Mouse (Mus musculus): ENCODE measurements around the gene Ly6g6f.
A peak's percentile ranks its signal among the peaks of the same experiment; 100 is the strongest.

Gene Ly6g6f

DNA sequence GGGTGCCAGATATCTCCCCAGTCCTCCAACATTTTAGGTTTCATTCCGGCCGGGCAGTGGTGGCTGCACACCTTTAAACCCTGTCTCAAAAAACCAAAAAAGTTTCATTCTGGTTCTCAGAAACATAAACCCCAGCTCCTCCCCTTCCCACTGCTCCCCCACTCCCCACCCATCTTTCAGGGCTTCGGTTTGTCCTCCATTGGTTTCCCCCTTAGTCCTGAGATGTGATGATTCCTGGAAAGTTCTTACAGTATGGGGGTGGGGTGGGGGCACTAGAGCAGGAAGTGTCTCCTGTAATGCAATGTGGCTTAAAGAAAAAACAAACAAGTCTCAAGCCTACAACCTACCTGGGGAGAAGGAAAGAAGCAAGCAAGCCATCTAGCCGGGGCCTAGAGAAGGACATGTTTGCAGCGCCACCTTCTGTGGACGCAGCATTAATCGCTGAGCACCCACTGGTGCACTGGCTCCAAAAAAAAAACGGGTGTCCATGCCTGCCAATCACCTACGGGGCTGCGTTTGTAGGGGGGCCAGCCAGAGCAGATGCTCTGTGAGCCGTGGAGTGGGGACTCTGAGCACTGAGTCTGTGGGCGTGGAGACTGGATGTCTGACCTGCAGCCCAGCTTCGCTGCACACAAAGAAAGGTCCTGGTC lies 20.5 kb upstream of the Ly6g6f start:
- DNase-seq = no peak

DNA sequence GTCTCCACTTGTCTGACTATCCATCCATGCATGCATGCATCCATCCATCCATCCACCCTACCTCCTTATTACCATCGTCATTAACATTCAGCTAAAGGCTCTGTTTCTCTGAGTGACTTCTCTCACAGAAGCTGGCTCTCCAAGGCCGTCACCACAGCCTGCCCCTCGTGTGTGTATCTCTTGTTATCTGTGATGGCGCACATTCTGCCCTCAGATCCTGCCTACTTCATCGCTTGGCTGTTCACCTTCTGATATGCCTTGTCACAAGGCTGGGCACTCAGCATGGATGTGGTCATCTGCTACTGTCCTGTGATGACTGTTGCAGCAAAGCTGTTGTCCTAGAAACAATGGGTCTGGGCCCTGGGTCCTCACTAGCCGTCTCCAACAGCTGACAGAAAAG lies 19.3 kb upstream of the Ly6g6f start:
- DNase-seq = no peak

DNA sequence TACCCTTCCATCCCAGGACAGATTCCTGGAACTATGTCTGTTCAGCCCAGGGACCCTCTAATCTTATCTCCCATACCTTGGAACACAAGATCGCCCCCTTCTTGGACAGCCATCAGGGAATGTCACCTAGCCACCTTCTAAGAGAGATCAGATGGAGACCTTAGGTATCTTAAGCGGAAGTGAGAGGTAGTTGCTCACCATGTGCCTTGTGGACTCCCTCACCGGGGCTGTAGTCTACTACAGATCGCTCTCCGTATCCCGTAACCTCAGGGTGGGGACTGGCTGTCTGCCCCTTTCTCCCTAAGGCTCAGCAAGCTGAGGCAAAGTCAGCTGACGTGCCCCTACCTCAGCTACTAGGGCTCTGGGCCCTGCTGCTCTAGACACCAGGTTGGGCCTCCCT lies 18.7 kb upstream of the Ly6g6f start:
- no peak for DNase-seq

- no peak for DNase-seq
Measured at GRCm38 (mm10) chr17:35103221-35103690, 17.8 kb upstream of the Ly6g6f start.

- no peak for DNase-seq
Measured at GRCm38 (mm10) chr17:35102299-35102698, 16.9 kb upstream of the Ly6g6f start.

DNA sequence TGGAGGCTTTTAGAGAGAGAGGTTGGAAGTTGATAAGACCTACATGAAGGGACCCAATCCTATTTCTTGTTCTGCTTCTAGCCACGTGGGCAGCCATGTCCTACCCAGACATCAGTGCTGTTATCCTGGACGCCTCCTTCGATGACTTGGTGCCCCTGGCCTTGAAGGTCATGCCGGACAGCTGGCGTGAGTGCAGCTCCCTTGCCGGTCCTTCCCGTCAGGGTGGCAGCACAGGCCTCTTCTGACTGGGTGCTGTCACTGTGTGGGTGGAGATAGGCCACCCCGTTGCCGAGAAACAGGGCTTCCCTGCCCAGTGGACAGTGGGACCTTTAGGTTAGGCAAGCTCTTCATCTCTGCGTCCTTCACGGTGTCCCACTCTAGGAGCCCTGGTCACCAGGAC lies 15.8 kb upstream of the Ly6g6f start:
- no peak for DNase-seq

GRCm38 (mm10) chr17:35100196-35100765 lies 14.9 kb upstream of the Ly6g6f start:
- no peak for DNase-seq

DNA sequence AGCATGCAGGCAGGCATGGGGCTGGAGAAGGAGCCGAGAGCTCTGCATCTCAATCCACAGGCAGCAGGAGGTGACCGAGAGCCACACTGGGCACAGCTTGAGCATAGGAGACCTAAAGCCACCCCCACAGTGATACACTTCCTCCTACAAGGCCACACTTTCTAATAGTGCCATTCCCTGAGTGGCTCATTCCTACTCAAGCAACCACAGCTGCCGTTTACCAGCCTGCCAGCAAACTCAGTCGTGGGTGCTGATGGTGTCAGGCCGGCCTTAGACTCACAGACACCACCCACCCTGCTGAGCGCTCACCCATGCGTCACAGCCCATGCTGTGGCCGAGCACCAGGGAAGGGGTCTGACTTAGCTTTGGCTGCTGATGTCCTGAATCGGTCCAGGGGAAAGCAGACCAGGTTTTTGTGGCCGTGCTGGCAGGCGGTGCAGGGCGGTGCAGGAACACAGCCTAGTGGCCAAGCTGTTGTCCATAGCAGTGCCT lies 11.8 kb upstream of the Ly6g6f start:
- peak; percentile 60 for DNase-seq

DNA sequence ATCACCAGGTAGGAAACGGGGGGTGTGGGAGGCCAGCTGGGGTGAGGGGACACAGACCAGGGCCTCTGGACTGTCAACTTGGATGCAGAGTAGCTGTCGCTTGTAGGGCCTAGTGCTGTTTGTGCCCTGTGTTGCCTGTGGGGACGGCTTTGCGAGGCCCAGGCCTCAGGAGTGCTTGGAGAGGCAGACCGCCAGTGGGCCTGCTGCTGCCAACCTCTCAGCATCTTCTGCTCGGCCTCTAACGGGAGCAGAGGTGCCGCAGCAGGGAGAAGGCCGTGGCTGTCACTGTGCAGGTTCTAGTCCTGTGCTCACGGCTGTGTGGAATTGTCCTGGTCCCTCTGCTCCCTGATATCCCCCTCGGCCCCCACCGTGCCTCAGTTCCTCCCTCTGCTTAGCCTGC lies 11.2 kb upstream of the Ly6g6f start:
- no peak for DNase-seq

- DNase-seq = no peak
Measured at GRCm38 (mm10) chr17:35094475-35095365, 9.3 kb upstream of the Ly6g6f start.

DNA sequence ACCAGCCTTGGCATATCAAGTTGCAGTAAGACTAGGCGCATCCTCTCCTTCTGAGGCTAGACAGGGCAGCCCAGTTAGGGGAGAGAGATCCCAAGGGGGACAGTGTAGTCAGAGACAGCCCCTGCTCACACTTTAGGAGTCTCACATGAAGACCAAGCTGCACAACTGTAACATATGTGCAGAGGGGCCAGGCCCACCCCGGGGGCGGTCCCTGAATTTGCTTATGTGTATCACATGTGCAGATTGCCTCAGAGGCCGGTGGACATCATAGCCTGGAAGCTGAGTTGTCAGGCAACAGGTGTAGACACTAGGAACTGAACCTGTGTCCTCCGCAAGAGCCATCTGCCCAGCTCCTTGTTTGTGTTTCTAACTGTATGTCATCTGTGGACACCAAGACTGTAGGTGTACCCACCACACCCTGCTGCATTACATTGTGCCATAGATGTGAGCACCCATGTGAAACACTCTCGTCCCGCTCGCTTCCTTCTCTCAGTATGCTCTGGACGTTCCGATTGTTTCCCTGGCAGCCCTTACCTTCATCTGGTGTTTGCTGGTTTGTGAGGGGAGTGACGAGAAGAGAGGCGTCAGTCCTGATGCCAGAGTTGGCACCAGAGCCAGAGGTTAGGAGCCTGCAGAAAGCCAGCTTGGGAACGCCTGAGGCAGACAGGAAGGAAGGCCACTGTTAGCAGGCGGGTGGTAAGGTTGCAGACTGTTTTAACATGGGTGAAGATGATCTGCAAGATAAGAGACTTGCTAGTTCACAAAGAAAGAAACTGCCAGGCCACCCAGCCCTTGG lies 7.2 kb upstream of the Ly6g6f start:
- DNase-seq = no peak

DNA sequence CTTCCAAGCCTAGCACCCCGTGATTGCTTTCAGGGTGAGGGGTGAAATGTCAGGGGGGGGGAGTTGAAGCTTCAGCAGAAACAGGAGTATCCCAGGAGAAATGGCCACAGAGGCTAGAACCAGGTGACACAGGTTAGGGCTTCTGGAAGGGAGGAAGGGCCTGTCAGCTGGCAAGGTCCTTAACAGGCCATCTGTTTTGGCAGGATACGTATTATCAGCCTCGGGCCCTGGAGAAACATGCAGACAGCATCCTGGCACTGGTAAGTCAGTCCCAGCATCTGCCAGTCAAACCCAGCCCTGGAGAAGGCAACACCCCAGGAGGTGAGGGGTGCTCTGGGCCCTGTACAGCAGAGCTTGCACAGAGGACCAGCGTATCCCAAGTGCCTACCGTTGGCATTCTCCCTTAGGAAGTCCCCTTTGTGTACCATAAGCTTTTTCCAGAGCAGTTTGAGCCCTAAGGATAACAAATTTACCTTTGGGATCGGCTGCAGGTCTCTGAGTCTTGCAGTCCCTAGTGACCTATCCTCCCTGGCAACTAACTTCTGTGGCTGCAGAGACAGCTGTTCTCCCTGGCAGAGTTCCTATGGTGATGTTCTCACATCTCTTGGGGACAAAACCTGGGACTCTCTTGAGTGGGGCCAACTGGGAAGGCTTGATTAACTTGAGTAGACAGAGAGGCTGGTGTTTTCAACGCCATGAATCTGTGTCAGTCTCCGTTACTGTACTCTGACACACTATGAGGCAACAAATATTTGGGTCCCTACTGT lies 4.9 kb upstream of the Ly6g6f start:
- DNase-seq = no peak

- DNase-seq = peak; percentile 97
Measured at GRCm38 (mm10) chr17:35088825-35089644, 3.6 kb upstream of the Ly6g6f start, which contains the start of gene Abhd16a. Abhd16a (plus strand) TSS chr17:35089263.

- no peak for DNase-seq
Measured at GRCm38 (mm10) chr17:35088151-35088550, 2.7 kb upstream of the Ly6g6f start.

DNA sequence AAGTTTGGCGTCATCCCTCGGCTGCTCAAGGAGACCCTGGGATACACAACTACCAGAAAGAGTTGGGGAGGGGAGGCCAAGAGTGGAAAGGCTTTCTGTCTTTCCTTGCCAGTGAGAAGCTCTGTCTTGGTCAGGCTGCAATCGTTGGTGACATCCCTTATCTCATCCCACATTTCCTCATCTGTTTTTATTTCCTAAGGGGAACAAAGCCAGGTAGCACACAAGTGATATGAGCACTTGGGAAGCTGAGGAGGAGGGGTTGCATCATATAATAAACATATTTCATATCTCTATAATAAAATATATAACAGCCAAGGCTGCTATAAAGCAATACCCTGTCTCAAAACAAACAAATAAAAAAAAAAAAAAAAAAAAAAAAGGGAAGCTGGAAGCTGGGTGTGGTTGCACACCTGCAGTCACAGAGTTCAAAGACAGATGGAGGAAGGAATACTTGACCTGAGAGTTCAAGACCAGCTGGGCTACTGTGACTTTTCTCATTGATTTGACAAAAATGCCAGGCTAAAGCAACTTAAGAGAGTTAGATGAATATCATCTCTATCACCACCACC lies 1.4 kb downstream of the Ly6g6f start:
- no peak for DNase-seq

DNA sequence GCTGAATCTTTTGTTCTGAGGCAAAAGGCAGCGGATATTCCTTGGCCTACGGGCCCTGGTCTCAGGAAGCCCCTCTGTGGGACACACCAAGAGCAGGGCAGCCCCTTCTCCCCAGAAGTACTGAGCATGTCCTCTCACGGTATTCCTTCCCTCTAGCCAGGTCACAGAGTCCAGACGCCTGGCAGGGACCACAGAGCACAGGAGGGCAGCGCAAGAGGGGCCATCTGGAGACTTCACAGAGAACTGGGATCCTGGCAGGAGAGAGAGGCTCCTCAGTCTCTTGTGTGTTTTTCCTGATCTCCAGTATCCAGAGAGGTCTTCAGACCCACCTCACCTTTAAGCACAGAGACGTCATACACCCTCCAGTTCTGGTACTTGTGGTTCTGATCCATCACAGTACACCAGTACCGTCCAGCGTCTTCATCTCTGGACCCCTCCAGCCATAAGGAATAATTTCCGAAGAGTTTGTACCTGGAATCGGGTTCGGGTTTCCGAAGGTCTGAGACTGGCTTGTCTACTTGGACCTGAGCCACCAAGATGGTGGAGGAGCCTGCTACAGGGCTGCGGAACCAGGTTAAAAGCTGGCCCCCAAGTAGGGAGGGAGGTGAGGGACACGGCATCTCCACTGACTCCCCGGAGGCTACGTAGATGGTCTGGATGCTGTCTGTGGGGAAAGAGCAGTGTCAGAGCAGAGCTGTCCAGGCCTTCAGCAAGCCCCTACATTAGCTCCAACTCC lies 2.4 kb downstream of the Ly6g6f start:
- no peak for DNase-seq

DNA sequence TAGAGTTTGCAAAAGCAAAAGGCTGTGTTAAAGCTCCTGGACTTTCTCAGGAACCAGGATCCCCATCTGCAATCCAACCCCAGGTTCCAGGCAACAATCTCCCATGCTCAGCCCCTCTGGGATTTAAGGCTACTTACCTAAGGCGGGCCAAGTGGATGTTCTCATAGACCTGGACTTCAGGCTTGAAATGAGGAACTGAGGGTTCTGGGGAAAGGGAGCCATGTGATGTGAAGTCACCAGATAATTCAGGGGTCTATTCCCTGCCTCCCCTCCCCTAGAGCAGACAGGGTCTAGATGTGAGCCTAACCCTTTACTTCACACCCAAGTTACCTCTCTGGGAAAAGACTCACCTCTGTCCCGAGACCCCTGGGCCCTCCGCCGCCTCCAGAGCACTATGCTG lies 4.7 kb downstream of the Ly6g6f start:
- DNase-seq = no peak

GRCm38 (mm10) chr17:35080248-35080647 lies 5.2 kb downstream of the Ly6g6f start:
- DNase-seq = no peak

GRCm38 (mm10) chr17:35079778-35080177 lies 5.6 kb downstream of the Ly6g6f start:
- DNase-seq = no peak

- DNase-seq = no peak
Measured at GRCm38 (mm10) chr17:35077786-35078233, 7.6 kb downstream of the Ly6g6f start, which contains the start of gene Ly6g6d. Ly6g6d (minus strand) TSS chr17:35078065.

All from right cerebral cortex, postnatal 25 days (tissue).